Mouse (Mus musculus) lung, postnatal 36 days (tissue): ENCODE measurements at regions not wholly inside any gene's neighbourhood (a gene's known extent, or its start where the extent isn't known, plus 50 kb on each side); places are given as distances from the start of the nearest gene placed in this dataset.

ENCODE experiments used
- DNase-seq: peaks from one replicate; pipeline ENCODE4 v3.0.0; 2022; ENCODE audit warnings: mixed read lengths

- DNase-seq, result peak; percentile 62
Measured at GRCm38 (mm10) chr2:146565693-146566092, 53.5 kb upstream of the Ralgapa2 start.

GRCm38 (mm10) chr2:146568171-146568842 lies 56.2 kb upstream of the Ralgapa2 start:
- DNase-seq, result no peak

- DNase-seq, result no peak
Measured at GRCm38 (mm10) chr2:146571036-146571435, 58.9 kb upstream of the Ralgapa2 start.

GRCm38 (mm10) chr2:146571857-146572256 lies 59.7 kb upstream of the Ralgapa2 start:
- no peak for DNase-seq

GRCm38 (mm10) chr2:146575610-146576297 lies 63.6 kb upstream of the Ralgapa2 start:
- no peak for DNase-seq

GRCm38 (mm10) chr2:146576298-146576905 lies 64.3 kb upstream of the Ralgapa2 start:
- DNase-seq, result no peak

GRCm38 (mm10) chr2:146577096-146577495 lies 65.0 kb upstream of the Ralgapa2 start:
- no peak for DNase-seq

GRCm38 (mm10) chr2:146581220-146581619 lies 69.1 kb upstream of the Ralgapa2 start:
- DNase-seq, result no peak

GRCm38 (mm10) chr2:146583807-146584388 lies 71.8 kb upstream of the Ralgapa2 start:
- no peak for DNase-seq

- DNase-seq, result peak; percentile 72
Measured at GRCm38 (mm10) chr2:146586381-146586780, 74.2 kb upstream of the Ralgapa2 start.

GRCm38 (mm10) chr2:146586981-146587380 lies 74.8 kb upstream of the Ralgapa2 start:
- peak; percentile 20 for DNase-seq

- no peak for DNase-seq
Measured at GRCm38 (mm10) chr2:146589860-146590259, 77.7 kb upstream of the Ralgapa2 start.

- DNase-seq, result no peak
Measured at GRCm38 (mm10) chr2:146593291-146593690, 81.1 kb upstream of the Ralgapa2 start.

- DNase-seq, result no peak
Measured at GRCm38 (mm10) chr2:146594212-146594611, 82.1 kb upstream of the Ralgapa2 start.

GRCm38 (mm10) chr2:146595673-146596072 lies 83.5 kb upstream of the Ralgapa2 start:
- no peak for DNase-seq

- no peak for DNase-seq
Measured at GRCm38 (mm10) chr2:146606170-146606569, 94.0 kb upstream of the Ralgapa2 start.

- no peak for DNase-seq
Measured at GRCm38 (mm10) chr2:146610896-146611295, 98.8 kb upstream of the Ralgapa2 start.

GRCm38 (mm10) chr2:146611886-146612521 lies 99.9 kb upstream of the Ralgapa2 start:
- DNase-seq, result peak; percentile 88

- peak; percentile 53 for DNase-seq
Measured at GRCm38 (mm10) chr2:146612522-146613288, 100.6 kb upstream of the Ralgapa2 start.

GRCm38 (mm10) chr2:146621167-146621566 lies 109.0 kb upstream of the Ralgapa2 start:
- peak; percentile 67 for DNase-seq

- no peak for DNase-seq
Measured at GRCm38 (mm10) chr2:146623052-146623451, 110.9 kb upstream of the Ralgapa2 start.

GRCm38 (mm10) chr2:146624207-146624606 lies 112.1 kb upstream of the Ralgapa2 start:
- DNase-seq, result peak; percentile 90
